Mouse (Mus musculus) hindbrain, embryonic 11.5 days (tissue): ENCODE results near the gene Rbfox2. TPM values are rescaled to one million over a fixed set of nuclear protein-coding genes. Genes with fewer than 3 reads are reported as not detected.
A peak's percentile ranks its signal among the peaks of the same experiment; 100 is the strongest.

Source experiments
- ATAC-seq: fragments of 200-750 bp; cut with Nextera tagmentation; 2 replicates; pipeline ENCODE4 v1.8.0; 2017; ENCODE audit warnings: mild to moderate bottlenecking, moderate TSS enrichment, moderate library complexity; ENCODE audit not compliant: low FRiP score
- DNase-seq: peaks from one replicate; pipeline ENCODE4 v3.0.0-alpha.2; 2015; ENCODE audit warnings: low spot score
- H3K27ac ChIP-seq: fragments of 300-500 bp; sonication (generic); 2 replicates; pipeline ENCODE4 v1.5.1; 2014; ENCODE audit warnings: mild to moderate bottlenecking, low read depth, low read length
- H3K27me3 ChIP-seq: fragments of 300-500 bp; sonication (generic); 2 replicates; pipeline ENCODE4 v1.6.1; 2014; ENCODE audit warnings: mild to moderate bottlenecking, low read length, moderate library complexity, mixed read lengths; ENCODE audit not compliant: control insufficient read depth, insufficient read depth
- H3K36me3 ChIP-seq: fragments of 300-500 bp; sonication (generic); 2 replicates; pipeline ENCODE4 v1.6.1; 2014; ENCODE audit warnings: mild to moderate bottlenecking, low read length, moderate library complexity, mixed read lengths; ENCODE audit not compliant: control insufficient read depth, insufficient read depth
- H3K4me1 ChIP-seq: fragments of 300-500 bp; sonication (generic); replicated peaks from 2 replicates; pipeline ENCODE4 v1.6.1; 2014; ENCODE audit warnings: low read length, mixed read lengths; ENCODE audit not compliant: control insufficient read depth, insufficient read depth
- H3K4me2 ChIP-seq: fragments of 300-500 bp; sonication (generic); replicated peaks from 2 replicates; pipeline ENCODE4 v1.6.1; 2014; ENCODE audit warnings: mild to moderate bottlenecking, low read depth, low read length
- H3K4me3 ChIP-seq: fragments of 300-500 bp; sonication (generic); 2 replicates; pipeline ENCODE4 v1.5.1; 2014; ENCODE audit warnings: low read depth, low read length
- H3K9ac ChIP-seq: fragments of 300-500 bp; sonication (generic); 2 replicates; pipeline ENCODE4 v1.6.1; 2014; ENCODE audit warnings: low read depth, low read length
- H3K9me3 ChIP-seq: fragments of 300-500 bp; sonication (generic); 2 replicates; pipeline ENCODE4 v1.6.1; 2016; ENCODE audit warnings: low read length; ENCODE audit not compliant: control insufficient read depth
- WGBS: fragments of 180-500 bp; shearing (Covaris S2); extraction: QIAGEN DNeasy Blood & Tissue Kit; methylation state at CpG from one replicate; pipeline ENCODE4 v1.1.7; 2014; 5-methylcytosine and 5-hydroxymethylcytosine counted together
- polyA plus RNA-seq: library from polyadenylated mRNA; unstranded; fragments of >200 nt; fragmentation: Nextera tagmentation; extraction: Ambion mirVana; gene quantifications from 2 replicates; pipeline ENCODE4 v1.2.1, GENCODE M21; 2014

The Rbfox2 gene
- polyA plus RNA-seq, 1 experiment from 2014 or later, result 142 TPM

DNA sequence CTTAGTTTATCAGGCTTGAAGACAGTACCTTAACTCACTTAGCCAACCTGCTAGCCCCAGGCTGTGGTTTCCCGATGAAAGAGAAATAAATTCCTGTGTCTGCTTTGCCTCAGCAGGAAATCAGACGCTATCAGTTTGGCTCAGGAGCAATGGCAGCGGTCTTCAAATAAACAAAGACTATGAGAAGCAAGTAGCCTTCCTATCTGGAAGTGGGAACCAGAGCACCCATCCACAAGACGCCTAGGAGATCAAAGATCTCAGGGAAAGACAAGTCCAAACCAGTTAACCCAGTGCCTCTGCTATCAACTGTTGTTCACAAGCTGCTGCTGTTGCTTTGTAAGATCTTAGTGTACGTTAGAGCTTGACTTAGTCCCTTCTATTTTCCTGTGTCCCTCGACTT, 6.9 kb upstream of the Rbfox2 start:
- H3K4me3 ChIP-seq, result no peak overlapping the region
- ATAC-seq (no peak), DNase-seq (no peak)
- no peak overlapping the region for H3K27ac ChIP-seq
- no peaks in the 10 kb centered on the region for H3K9me3 ChIP-seq
- WGBS, result 28% methylated on average over 6 of the region's 6 CpGs
- H3K36me3 ChIP-seq, result no peaks in the 10 kb centered on the region
- H3K9ac ChIP-seq, result no peak overlapping the region
- H3K4me1 ChIP-seq, result no peaks in the 10 kb centered on the region
- H3K4me2 ChIP-seq, result no peak overlapping the region
- H3K27me3 ChIP-seq, result no peaks in the 10 kb centered on the region

DNA sequence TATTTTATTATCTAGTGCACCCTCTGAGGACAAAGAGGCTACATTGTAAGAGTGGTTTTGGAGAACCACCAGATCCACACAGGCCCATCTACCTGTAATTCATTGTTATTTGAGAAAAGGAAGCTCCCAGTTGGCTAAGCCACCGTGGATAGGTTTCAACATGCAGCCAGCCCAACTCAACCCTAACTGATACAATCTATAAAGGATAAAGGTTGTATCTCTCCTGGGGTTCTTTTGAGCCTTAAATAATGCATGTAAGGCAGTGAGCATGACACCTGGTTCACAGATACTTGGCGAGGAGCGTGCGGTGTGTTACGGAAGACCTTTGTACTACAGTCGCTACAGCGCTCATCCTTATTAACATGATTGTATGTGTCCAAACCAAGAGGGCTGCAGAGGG, 6.0 kb upstream of the Rbfox2 start:
- no peak overlapping the region for H3K4me2 ChIP-seq
- no peak overlapping the region for H3K9ac ChIP-seq
- no peaks in the 10 kb centered on the region for H3K9me3 ChIP-seq
- 95% methylated on average over 7 of the region's 7 CpGs for WGBS
- DNase-seq (no peak), ATAC-seq (no peak)
- H3K36me3 ChIP-seq, result no peaks in the 10 kb centered on the region
- no peaks in the 10 kb centered on the region for H3K27me3 ChIP-seq
- H3K4me3 ChIP-seq, result no peak overlapping the region
- no peak overlapping the region for H3K27ac ChIP-seq
- no peaks in the 10 kb centered on the region for H3K4me1 ChIP-seq

DNA sequence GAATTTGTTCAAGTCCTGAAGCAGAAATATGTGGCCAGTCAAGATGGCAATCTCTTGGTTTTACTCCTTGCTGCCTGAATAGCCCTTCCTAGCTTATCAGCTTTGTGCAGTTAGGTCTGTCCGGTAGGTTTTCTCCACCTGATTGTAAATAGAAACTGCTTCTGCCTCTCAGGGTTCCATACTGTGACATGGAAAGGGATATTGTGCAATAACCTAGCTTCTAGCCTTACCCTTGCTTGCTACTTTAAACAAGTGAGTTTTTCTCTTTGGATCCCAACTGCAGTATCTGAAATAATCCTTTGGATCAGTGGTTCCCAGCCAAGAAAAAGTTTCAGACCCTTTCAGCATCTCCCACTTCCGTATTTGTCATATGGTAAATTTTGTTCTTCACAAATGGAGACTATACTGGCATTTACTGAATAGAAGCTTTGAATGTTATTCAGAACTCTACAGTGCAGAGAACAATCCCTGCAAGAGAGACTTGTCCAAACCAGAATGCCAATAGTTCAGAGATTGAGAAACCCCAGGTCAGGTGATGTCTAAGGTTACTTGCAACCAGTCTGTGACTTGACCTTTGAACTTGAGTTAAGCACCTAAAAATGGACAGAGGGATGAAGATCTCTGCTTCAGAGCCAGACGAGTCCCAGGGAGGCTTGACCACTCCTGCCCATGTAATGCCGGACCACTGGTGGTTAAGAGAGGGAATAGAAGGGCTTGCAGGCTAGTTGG, 1.1 kb upstream of the Rbfox2 start:
- no peak for DNase-seq
- Histone ChIP-seq H3K27me3 (no peaks in the 10 kb centered on the region), H3K9me3 (no peaks in the 10 kb centered on the region), H3K4me3 (no peak overlapping the region), H3K9ac (no peak overlapping the region), H3K4me2 (no peak overlapping the region), H3K27ac (no peak overlapping the region), H3K4me1 (peaks cover 8% of the 10 kb centered on the region), H3K36me3 (no peaks in the 10 kb centered on the region)
- 80% methylated on average over 4 of the region's 4 CpGs for WGBS
- ATAC-seq, result no peak

DNA sequence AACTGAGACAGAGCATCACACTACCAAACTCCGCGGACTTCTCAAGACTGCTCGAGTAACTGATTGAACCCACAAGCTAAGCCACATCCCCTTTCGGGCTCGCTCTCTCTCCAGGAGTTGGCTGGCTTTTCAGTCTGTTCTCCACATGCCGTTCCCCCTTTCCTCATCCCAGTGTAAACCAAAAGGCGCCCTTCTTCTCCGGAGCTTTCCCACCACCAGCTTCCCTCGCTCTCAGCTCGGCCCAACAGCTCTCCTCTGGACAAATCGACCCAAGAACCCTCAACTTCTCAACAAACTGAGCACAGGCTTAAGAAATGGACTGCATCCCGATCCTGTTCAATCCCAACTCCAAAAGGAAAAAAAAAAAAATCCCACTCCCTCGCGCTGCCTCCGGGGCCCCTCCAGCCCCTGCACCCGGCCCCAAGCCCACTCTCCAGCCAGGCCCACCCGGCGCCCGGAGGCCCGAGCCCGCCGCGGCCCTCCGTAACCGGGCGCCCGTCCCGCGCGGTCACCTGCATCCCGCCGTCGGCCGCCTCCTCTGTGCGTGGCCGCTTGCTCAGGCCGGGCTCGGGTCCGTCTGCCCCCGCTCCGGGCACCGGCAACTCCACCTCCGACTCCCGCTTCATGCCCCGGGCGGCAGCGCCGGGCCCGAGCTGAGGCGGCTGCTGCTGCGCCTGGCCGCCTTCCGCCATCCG, 805 bp downstream of the Rbfox2 start:
- ATAC-seq, result no peak; the same call in 1 of the 2 replicates
- H3K9ac ChIP-seq, result peak overlapping the region; percentile 91
- no peaks in the 10 kb centered on the region for H3K27me3 ChIP-seq
- WGBS, result under 1% methylated on average over 37 of the region's 54 CpGs
- no peaks in the 10 kb centered on the region for H3K36me3 ChIP-seq
- H3K4me1 ChIP-seq, result peaks cover 8% of the 10 kb centered on the region
- peak; percentile 68 for DNase-seq
- peak overlapping the region; percentile 65 for H3K4me2 ChIP-seq
- peak overlapping the region; percentile 99 for H3K27ac ChIP-seq
- H3K4me3 ChIP-seq, result peak overlapping the region; percentile 94
- H3K9me3 ChIP-seq, result no peaks in the 10 kb centered on the region

DNA sequence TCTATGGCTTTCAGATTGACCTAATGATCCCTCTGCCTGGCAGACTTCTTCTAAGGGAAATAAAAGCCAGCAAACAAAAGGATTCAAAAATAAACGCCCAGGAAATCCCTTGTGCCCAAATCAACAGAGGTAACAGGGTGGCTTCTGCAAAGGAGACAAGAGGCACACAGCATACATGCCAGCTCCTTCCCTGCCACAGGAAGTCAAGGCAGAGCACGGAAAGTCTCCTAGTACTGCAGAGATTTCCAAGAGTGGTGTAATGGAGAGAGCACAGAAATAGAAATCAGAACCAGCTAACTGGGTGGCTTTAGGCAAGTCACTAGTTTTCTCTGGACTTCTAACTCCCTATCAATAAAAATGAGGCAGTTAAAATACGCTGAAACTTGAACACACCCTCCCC, 1.8 kb downstream of the Rbfox2 start:
- Histone ChIP-seq H3K4me1 (peaks cover 8% of the 10 kb centered on the region), H3K27ac (no peak overlapping the region), H3K36me3 (no peaks in the 10 kb centered on the region), H3K27me3 (no peaks in the 10 kb centered on the region), H3K9ac (peak overlapping the region; percentile 91), H3K4me3 (peak overlapping the region; percentile 94), H3K4me2 (peak overlapping the region; percentile 65), H3K9me3 (no peaks in the 10 kb centered on the region)
- no peak for ATAC-seq
- DNase-seq, result no peak
- 12% methylated on average over 3 of the region's 3 CpGs for WGBS

DNA sequence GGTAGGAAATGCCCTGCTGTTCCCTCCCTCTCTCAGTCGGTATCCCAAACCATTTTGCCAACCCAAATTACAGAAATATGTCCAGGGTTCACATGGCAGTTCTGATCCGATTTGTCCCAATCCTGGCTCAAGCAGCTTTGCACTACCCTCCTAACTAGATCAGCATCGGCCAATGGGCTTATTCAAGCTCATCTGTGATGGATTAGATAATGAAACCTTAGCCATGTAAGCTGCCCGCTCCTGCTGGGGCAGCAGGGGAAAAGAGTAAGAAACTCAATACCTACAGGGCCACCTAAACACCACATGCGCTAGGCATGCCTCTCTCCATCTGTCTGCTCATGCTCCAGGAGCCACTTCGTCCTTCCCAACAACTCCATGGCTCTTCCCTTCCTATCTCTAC, 5.7 kb downstream of the Rbfox2 start:
- no peak overlapping the region for H3K27ac ChIP-seq
- ATAC-seq (no peak), DNase-seq (peak; percentile 17)
- H3K4me3 ChIP-seq, result no peak overlapping the region
- no peaks in the 10 kb centered on the region for H3K9me3 ChIP-seq
- 70% methylated on average over 6 of the region's 6 CpGs for WGBS
- H3K27me3 ChIP-seq, result no peaks in the 10 kb centered on the region
- no peaks in the 10 kb centered on the region for H3K36me3 ChIP-seq
- no peak overlapping the region for H3K4me2 ChIP-seq
- peaks cover 8% of the 10 kb centered on the region for H3K4me1 ChIP-seq
- no peak overlapping the region for H3K9ac ChIP-seq

DNA sequence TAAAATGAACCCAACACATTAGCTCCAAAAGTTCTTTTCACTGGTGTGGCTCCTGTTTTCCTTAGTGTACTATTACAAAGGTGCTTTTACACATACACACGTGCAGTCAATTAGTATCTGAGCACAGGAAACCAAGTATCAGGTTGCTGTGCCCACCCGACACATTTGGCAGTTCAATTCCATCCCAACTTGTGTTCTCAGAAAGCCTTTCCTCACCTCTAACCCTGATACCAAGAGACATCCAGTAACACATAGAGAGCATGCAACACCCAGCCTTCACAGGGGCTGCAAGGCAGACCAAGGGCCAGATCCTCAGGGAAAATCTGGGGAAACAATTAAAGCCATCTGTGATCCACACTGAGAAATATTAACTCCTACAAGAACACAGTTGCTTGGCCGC, 8.2 kb downstream of the Rbfox2 start:
- DNase-seq (peak; percentile 44), ATAC-seq (no peak)
- no peak overlapping the region for H3K4me3 ChIP-seq
- 53% methylated on average over 3 of the region's 3 CpGs for WGBS
- H3K9me3 ChIP-seq, result no peaks in the 10 kb centered on the region
- peaks cover under 1% of the 10 kb centered on the region; the same call in 1 of the 2 replicates for H3K4me1 ChIP-seq
- H3K9ac ChIP-seq, result no peak overlapping the region; the same call in 1 of the 2 replicates
- no peak overlapping the region for H3K4me2 ChIP-seq
- no peak overlapping the region for H3K27ac ChIP-seq
- H3K36me3 ChIP-seq, result no peaks in the 10 kb centered on the region
- H3K27me3 ChIP-seq, result no peaks in the 10 kb centered on the region

DNA sequence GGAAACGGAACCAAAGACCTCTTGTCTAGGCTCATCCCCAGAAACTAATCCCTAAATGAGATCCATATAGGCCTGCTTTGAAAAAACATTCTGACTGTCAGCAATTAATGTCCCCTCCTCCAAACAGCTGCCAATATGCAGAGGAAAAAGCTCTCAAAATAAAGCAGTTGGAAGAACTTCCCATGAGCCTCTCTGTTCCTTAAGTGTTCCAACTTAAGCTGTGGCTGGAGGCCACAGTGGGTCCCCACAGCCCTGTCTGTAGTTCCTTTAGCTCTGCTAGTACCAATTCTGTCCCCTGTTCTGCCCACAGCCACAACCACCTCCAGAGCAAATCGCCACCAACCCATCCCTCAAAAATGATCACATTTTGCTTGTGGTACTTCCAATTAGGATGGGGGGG, 10.2 kb downstream of the Rbfox2 start:
- Histone ChIP-seq H3K4me3 (no peak overlapping the region), H3K9ac (no peak overlapping the region), H3K4me1 (no peaks in the 10 kb centered on the region; the same call in 1 of the 2 replicates), H3K27ac (no peak overlapping the region), H3K4me2 (no peak overlapping the region), H3K27me3 (no peaks in the 10 kb centered on the region), H3K36me3 (no peaks in the 10 kb centered on the region), H3K9me3 (no peaks in the 10 kb centered on the region)
- 88% methylated on average over 2 of the region's 2 CpGs for WGBS
- DNase-seq, result no peak
- ATAC-seq, result no peak

DNA sequence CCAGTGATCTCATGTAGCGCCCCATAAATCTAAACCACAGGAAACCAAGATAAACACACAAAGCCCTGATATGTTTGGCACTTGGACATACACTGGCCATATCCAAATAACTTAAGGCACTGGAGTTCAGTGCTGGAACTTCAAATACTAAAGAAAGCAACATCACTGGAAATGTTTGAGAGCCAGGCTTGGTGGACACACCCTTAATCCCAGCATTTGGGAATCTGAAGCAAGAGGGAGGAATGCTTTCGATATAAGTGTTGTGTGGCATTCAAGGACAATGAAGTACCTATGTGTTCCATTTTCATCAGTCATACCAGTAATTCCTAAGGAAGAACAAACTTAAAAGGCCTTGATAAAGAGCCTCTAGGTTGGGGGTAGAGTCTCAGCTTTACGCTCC, 13.3 kb downstream of the Rbfox2 start:
- H3K4me3 ChIP-seq, result no peak overlapping the region
- no peaks in the 10 kb centered on the region for H3K9me3 ChIP-seq
- no peaks in the 10 kb centered on the region for H3K4me1 ChIP-seq
- no peak overlapping the region for H3K9ac ChIP-seq
- WGBS, result 94% methylated on average over 3 of the region's 3 CpGs
- H3K36me3 ChIP-seq, result no peaks in the 10 kb centered on the region
- H3K27ac ChIP-seq, result no peak overlapping the region
- no peaks in the 10 kb centered on the region for H3K27me3 ChIP-seq
- H3K4me2 ChIP-seq, result no peak overlapping the region
- ATAC-seq (no peak), DNase-seq (no peak)
